Mouse (Mus musculus): ENCODE measurements around the gene Dtnbp1. TPM values are rescaled to one million over a fixed set of nuclear protein-coding genes. Genes with fewer than 3 reads are reported as not detected.

The Dtnbp1 gene
- polyA plus RNA-seq, 1 experiment from 2014 or later = 131 TPM

- Histone ChIP-seq H3K4me2 (ENCODE audit: low read length) (no peak overlapping the region), H3K9me3 (ENCODE audit: control insufficient read depth, low read length) (no peaks in the 10 kb centered on the region), H3K9ac (replicated peaks; ENCODE audit: low read length) (no peak overlapping the region), H3K27me3 (ENCODE audit: control insufficient read depth, insufficient read depth, low read length) (no peaks in the 10 kb centered on the region), H3K27ac (replicated peaks; ENCODE audit: low read depth, low read length) (no peak overlapping the region), H3K4me1 (ENCODE audit: control insufficient read depth, insufficient read depth, low read length) (no peaks in the 10 kb centered on the region), H3K36me3 (ENCODE audit: control insufficient read depth, insufficient read depth, low read length) (peaks cover 95% of the 10 kb centered on the region), H3K4me3 (replicated peaks; ENCODE audit: low read depth, low read length) (no peak overlapping the region)
- DNase-seq = no peak
- WGBS = 89% methylated on average over 5 of the region's 5 CpGs
- ATAC-seq (ENCODE audit: low FRiP score, low TSS enrichment) = no peak
Observed at GRCm38 (mm10) chr13:44915382-44915781, 86.6 kb downstream of the Dtnbp1 start.

DNA sequence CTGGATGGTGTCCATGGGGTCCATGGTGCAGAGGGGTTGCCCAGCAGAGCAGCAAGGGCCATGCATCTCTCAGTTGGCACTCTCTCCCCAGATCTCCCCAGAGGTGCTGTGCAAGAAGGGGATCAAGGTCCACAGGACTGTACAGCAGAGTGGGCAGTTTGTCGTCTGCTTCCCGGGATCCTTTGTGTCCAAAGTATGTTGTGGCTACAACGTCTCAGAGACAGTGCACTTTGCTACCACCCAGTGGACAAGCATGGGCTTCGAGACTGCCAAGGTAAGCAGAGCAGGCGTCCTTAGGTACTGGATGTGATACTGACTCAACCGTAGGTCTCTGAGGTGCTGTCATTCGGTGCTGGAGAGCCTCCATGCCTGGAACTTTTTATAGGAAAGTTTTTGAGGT lies 88.4 kb downstream of the Dtnbp1 start:
- Histone ChIP-seq H3K4me2 (ENCODE audit: low read length) (no peak overlapping the region), H3K9ac (replicated peaks; ENCODE audit: low read length) (no peak overlapping the region), H3K27me3 (ENCODE audit: control insufficient read depth, insufficient read depth, low read length) (no peaks in the 10 kb centered on the region), H3K4me3 (replicated peaks; ENCODE audit: low read depth, low read length) (no peak overlapping the region), H3K4me1 (ENCODE audit: control insufficient read depth, insufficient read depth, low read length) (no peaks in the 10 kb centered on the region), H3K27ac (replicated peaks; ENCODE audit: low read depth, low read length) (0 out of 2 replicates have a peak overlapping the region, but pooled peaks have one; percentile 8), H3K36me3 (ENCODE audit: control insufficient read depth, insufficient read depth, low read length) (peaks cover 94% of the 10 kb centered on the region), H3K9me3 (ENCODE audit: control insufficient read depth, low read length) (no peaks in the 10 kb centered on the region)
- ATAC-seq (ENCODE audit: low FRiP score, low TSS enrichment) = no peak
- WGBS = 63% methylated on average over 7 of the region's 7 CpGs
- DNase-seq = peak; percentile 68

- Histone ChIP-seq H3K27ac (replicated peaks; ENCODE audit: low read depth, low read length) (0 out of 2 replicates have a peak overlapping the region, but pooled peaks have one; percentile 8), H3K4me1 (ENCODE audit: control insufficient read depth, insufficient read depth, low read length) (no peaks in the 10 kb centered on the region), H3K4me3 (replicated peaks; ENCODE audit: low read depth, low read length) (no peak overlapping the region), H3K27me3 (ENCODE audit: control insufficient read depth, insufficient read depth, low read length) (no peaks in the 10 kb centered on the region), H3K9ac (replicated peaks; ENCODE audit: low read length) (no peak overlapping the region), H3K36me3 (ENCODE audit: control insufficient read depth, insufficient read depth, low read length) (peaks cover 94% of the 10 kb centered on the region), H3K9me3 (ENCODE audit: control insufficient read depth, low read length) (no peaks in the 10 kb centered on the region), H3K4me2 (ENCODE audit: low read length) (no peak overlapping the region)
- ATAC-seq (ENCODE audit: low FRiP score, low TSS enrichment) (no peak), DNase-seq (peak; percentile 32)
- 93% methylated on average over 2 of the region's 2 CpGs for WGBS
Observed at GRCm38 (mm10) chr13:44912851-44913250, 89.1 kb downstream of the Dtnbp1 start.

DNA sequence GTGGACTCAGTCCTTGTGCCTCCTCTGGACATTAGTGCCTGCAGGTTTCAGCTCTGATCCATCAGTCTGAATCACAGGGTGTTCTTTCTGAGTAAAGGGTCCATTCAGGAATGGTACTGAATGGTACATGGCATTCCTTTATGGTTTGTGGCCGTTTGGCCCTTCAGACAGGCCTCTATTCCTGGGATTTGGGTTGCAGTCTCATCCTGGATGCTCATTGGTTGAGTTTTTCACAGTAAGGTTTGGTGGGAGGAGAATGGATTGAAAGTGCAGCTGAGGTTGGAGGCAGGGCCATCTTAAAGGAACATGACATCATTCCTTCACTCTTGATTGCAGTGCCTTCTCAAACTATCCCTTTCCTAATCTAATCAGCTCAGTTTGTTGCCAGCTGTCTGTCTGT lies 93.2 kb downstream of the Dtnbp1 start:
- DNase-seq = no peak
- no peaks in the 10 kb centered on the region for H3K27me3 ChIP-seq (ENCODE audit: control insufficient read depth, insufficient read depth, low read length)
- H3K4me1 ChIP-seq (ENCODE audit: control insufficient read depth, insufficient read depth, low read length) = no peaks in the 10 kb centered on the region
- WGBS = 7% methylated on average over 1 of the region's 1 CpGs
- H3K27ac ChIP-seq (replicated peaks; ENCODE audit: low read depth, low read length) = 0 out of 2 replicates have a peak overlapping the region, but pooled peaks have one; percentile 8
- no peaks in the 10 kb centered on the region for H3K9me3 ChIP-seq (ENCODE audit: control insufficient read depth, low read length)
- no peak overlapping the region for H3K9ac ChIP-seq (replicated peaks; ENCODE audit: low read length)
- H3K4me3 ChIP-seq (replicated peaks; ENCODE audit: low read depth, low read length) = no peak overlapping the region
- no peak for ATAC-seq (ENCODE audit: low FRiP score, low TSS enrichment)
- H3K4me2 ChIP-seq (ENCODE audit: low read length) = no peak overlapping the region
- peaks cover 86% of the 10 kb centered on the region for H3K36me3 ChIP-seq (ENCODE audit: control insufficient read depth, insufficient read depth, low read length)

DNA sequence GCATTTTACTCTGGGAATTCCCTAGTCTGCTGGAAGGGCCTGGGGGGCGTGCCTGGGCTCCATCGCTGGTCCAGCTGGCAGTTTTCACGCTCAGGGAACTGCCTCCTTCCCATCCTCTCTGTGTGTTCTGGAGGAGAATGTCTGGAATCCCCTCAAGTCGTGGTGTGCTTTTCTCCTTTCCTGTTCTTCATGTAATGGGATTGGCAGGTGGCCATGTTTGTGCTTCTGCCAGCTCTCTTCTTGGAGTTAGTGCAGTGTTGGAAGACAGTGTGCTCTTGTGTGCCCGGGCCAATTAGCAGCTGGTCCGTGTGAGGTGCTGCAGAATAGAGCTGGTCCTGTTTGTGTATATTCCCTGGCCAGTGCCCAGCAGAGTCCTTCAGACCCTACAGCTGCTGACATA lies 94.2 kb downstream of the Dtnbp1 start:
- ATAC-seq (ENCODE audit: low FRiP score, low TSS enrichment) = peak; percentile 87
- DNase-seq = peak; percentile 83
- H3K27me3 ChIP-seq (ENCODE audit: control insufficient read depth, insufficient read depth, low read length) = no peaks in the 10 kb centered on the region
- no peak overlapping the region for H3K4me3 ChIP-seq (replicated peaks; ENCODE audit: low read depth, low read length)
- peaks cover 84% of the 10 kb centered on the region for H3K36me3 ChIP-seq (ENCODE audit: control insufficient read depth, insufficient read depth, low read length)
- H3K4me2 ChIP-seq (ENCODE audit: low read length) = no peak overlapping the region
- no peak overlapping the region for H3K9ac ChIP-seq (replicated peaks; ENCODE audit: low read length)
- H3K27ac ChIP-seq (replicated peaks; ENCODE audit: low read depth, low read length) = peak overlapping the region; percentile 23; the same call in 1 of the 2 replicates
- 30% methylated on average over 6 of the region's 6 CpGs for WGBS
- no peaks in the 10 kb centered on the region for H3K4me1 ChIP-seq (ENCODE audit: control insufficient read depth, insufficient read depth, low read length)
- no peaks in the 10 kb centered on the region for H3K9me3 ChIP-seq (ENCODE audit: control insufficient read depth, low read length)

GRCm38 (mm10) chr13:44906141-44906540 lies 95.8 kb downstream of the Dtnbp1 start:
- WGBS = 94% methylated on average over 11 of the region's 11 CpGs
- H3K36me3 ChIP-seq (ENCODE audit: control insufficient read depth, insufficient read depth, low read length) = peaks cover 79% of the 10 kb centered on the region
- no peak for ATAC-seq (ENCODE audit: low FRiP score, low TSS enrichment)
- H3K4me3 ChIP-seq (replicated peaks; ENCODE audit: low read depth, low read length) = no peak overlapping the region
- no peaks in the 10 kb centered on the region for H3K27me3 ChIP-seq (ENCODE audit: control insufficient read depth, insufficient read depth, low read length)
- H3K9ac ChIP-seq (replicated peaks; ENCODE audit: low read length) = no peak overlapping the region
- no peak overlapping the region for H3K27ac ChIP-seq (replicated peaks; ENCODE audit: low read depth, low read length)
- no peak overlapping the region for H3K4me2 ChIP-seq (ENCODE audit: low read length)
- H3K4me1 ChIP-seq (ENCODE audit: control insufficient read depth, insufficient read depth, low read length) = no peaks in the 10 kb centered on the region
- no peaks in the 10 kb centered on the region for H3K9me3 ChIP-seq (ENCODE audit: control insufficient read depth, low read length)
- DNase-seq = no peak

- Histone ChIP-seq H3K36me3 (ENCODE audit: control insufficient read depth, insufficient read depth, low read length) (peaks cover 66% of the 10 kb centered on the region), H3K4me3 (replicated peaks; ENCODE audit: low read depth, low read length) (no peak overlapping the region), H3K27me3 (ENCODE audit: control insufficient read depth, insufficient read depth, low read length) (no peaks in the 10 kb centered on the region), H3K27ac (replicated peaks; ENCODE audit: low read depth, low read length) (no peak overlapping the region), H3K4me1 (ENCODE audit: control insufficient read depth, insufficient read depth, low read length) (no peaks in the 10 kb centered on the region), H3K9ac (replicated peaks; ENCODE audit: low read length) (no peak overlapping the region), H3K4me2 (ENCODE audit: low read length) (no peak overlapping the region), H3K9me3 (ENCODE audit: control insufficient read depth, low read length) (no peaks in the 10 kb centered on the region)
- DNase-seq (no peak), ATAC-seq (ENCODE audit: low FRiP score, low TSS enrichment) (no peak)
- 75% methylated on average over 1 of the region's 1 CpGs for WGBS
Observed at GRCm38 (mm10) chr13:44904271-44904670, 97.7 kb downstream of the Dtnbp1 start.

DNA sequence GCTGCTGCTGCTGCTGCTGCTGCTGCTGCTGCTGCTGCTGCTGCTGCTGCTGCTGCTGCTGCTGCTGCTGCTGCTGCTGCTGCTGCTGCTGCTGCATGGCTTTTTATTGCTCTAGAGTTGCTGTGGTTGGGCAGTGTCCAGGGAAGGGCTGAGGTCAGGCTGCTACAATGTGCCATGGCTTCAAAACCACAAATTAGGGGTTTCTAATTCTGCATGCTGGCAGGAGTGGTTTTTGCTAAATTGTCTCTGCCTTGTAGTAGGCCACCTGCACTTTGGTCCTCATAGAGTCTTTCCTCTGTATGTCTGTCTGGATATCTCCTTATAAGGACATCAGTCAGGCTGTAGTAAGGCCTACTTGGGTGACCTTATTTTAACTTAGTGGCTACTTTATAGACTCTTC lies 98.5 kb downstream of the Dtnbp1 start:
- Histone ChIP-seq H3K27me3 (ENCODE audit: control insufficient read depth, insufficient read depth, low read length) (no peaks in the 10 kb centered on the region), H3K27ac (replicated peaks; ENCODE audit: low read depth, low read length) (no peak overlapping the region), H3K4me1 (ENCODE audit: control insufficient read depth, insufficient read depth, low read length) (no peaks in the 10 kb centered on the region), H3K36me3 (ENCODE audit: control insufficient read depth, insufficient read depth, low read length) (peaks cover 62% of the 10 kb centered on the region), H3K9me3 (ENCODE audit: control insufficient read depth, low read length) (no peaks in the 10 kb centered on the region), H3K9ac (replicated peaks; ENCODE audit: low read length) (no peak overlapping the region), H3K4me2 (ENCODE audit: low read length) (no peak overlapping the region), H3K4me3 (replicated peaks; ENCODE audit: low read depth, low read length) (no peak overlapping the region)
- DNase-seq (no peak), ATAC-seq (ENCODE audit: low FRiP score, low TSS enrichment) (no peak)

GRCm38 (mm10) chr13:44902299-44902698 lies 99.6 kb downstream of the Dtnbp1 start:
- Histone ChIP-seq H3K9ac (replicated peaks; ENCODE audit: low read length) (no peak overlapping the region), H3K27ac (replicated peaks; ENCODE audit: low read depth, low read length) (no peak overlapping the region), H3K4me2 (ENCODE audit: low read length) (no peak overlapping the region), H3K9me3 (ENCODE audit: control insufficient read depth, low read length) (no peaks in the 10 kb centered on the region), H3K4me3 (replicated peaks; ENCODE audit: low read depth, low read length) (no peak overlapping the region), H3K27me3 (ENCODE audit: control insufficient read depth, insufficient read depth, low read length) (no peaks in the 10 kb centered on the region), H3K36me3 (ENCODE audit: control insufficient read depth, insufficient read depth, low read length) (peaks cover 61% of the 10 kb centered on the region), H3K4me1 (ENCODE audit: control insufficient read depth, insufficient read depth, low read length) (no peaks in the 10 kb centered on the region)
- ATAC-seq (ENCODE audit: low FRiP score, low TSS enrichment) = no peak
- DNase-seq = no peak
- WGBS = 96% methylated on average over 6 of the region's 6 CpGs

Data from midbrain, embryonic 14.5 days (tissue).